Mouse (Mus musculus) forebrain, postnatal 0 days (tissue): Measurements from ENCODE around the gene Tmod1. TPM values are rescaled to one million over a fixed set of nuclear protein-coding genes. Genes with fewer than 3 reads are reported as not detected.

Source experiments
- ATAC-seq: fragments of 200-750 bp; cut with Nextera tagmentation; 2 replicates; pipeline ENCODE4 v1.8.0; 2017; ENCODE audit warnings: mild to moderate bottlenecking, moderate library complexity
- DNase-seq: peaks from one replicate; pipeline ENCODE4 v3.0.0-alpha.2; 2015
- H3K27ac ChIP-seq: fragments of 300-500 bp; sonication (generic); 2 replicates; pipeline ENCODE4 v1.5.1; 2014; ENCODE audit warnings: low read depth, mild to moderate bottlenecking, antibody characterized with exemption, low read length, moderate library complexity, mixed read lengths
- H3K27me3 ChIP-seq: fragments of 300-500 bp; sonication (generic); 2 replicates; pipeline ENCODE4 v1.6.1; 2014; ENCODE audit warnings: mild to moderate bottlenecking, low read length, mixed read lengths; ENCODE audit not compliant: insufficient read depth
- H3K36me3 ChIP-seq: fragments of 300-500 bp; sonication (generic); 2 replicates; pipeline ENCODE4 v1.6.1; 2014; ENCODE audit warnings: mild to moderate bottlenecking, moderate library complexity; ENCODE audit not compliant: insufficient read depth
- H3K4me1 ChIP-seq: fragments of 300-500 bp; sonication (generic); 2 replicates; pipeline ENCODE4 v1.6.1; 2014; ENCODE audit warnings: antibody characterized with exemption; ENCODE audit not compliant: insufficient read depth
- H3K4me2 ChIP-seq: fragments of 300-500 bp; sonication (generic); 2 replicates; pipeline ENCODE4 v1.6.1; 2014; ENCODE audit warnings: low read depth, mild to moderate bottlenecking, moderate library complexity
- H3K4me3 ChIP-seq: fragments of 300-500 bp; sonication (generic); 2 replicates; pipeline ENCODE4 v1.5.1; 2014; ENCODE audit warnings: low read depth, low read length, mixed read lengths
- H3K9ac ChIP-seq: fragments of 300-500 bp; sonication (generic); 2 replicates; pipeline ENCODE4 v1.6.1; 2014; ENCODE audit warnings: mild to moderate bottlenecking
- H3K9me3 ChIP-seq: fragments of 300-500 bp; sonication (generic); 2 replicates; pipeline ENCODE4 v1.6.1; 2016; ENCODE audit warnings: low read length
- CTCF ChIP-seq: sonication (generic); IDR thresholded peaks from 2 replicates; pipeline ENCODE4 v1.5.1; 2016; ENCODE audit warnings: antibody characterized with exemption, control low read depth, low read depth
- WGBS: fragments of 180-500 bp; shearing (Covaris S2); extraction: QIAGEN DNeasy Blood & Tissue Kit; methylation state at CpG from one replicate; pipeline ENCODE4 v1.1.7; 2014; 5-methylcytosine and 5-hydroxymethylcytosine counted together
- polyA plus RNA-seq: library from polyadenylated mRNA; unstranded; fragments of >200 nt; fragmentation: Nextera tagmentation; extraction: Ambion mirVana; gene quantifications from 2 replicates; pipeline ENCODE4 v1.2.1, GENCODE M21; 2015
- total RNA-seq: library from RNA; depleted of rRNA; stranded (reverse); fragments of >200 nt; gene quantifications from 2 replicates; pipeline ENCODE4 v1.2.3, GENCODE M21; 2014

Tmod1 gene
- total and polyA plus RNA-seq, 2 experiments from 2014 or later, result 1.0 to 1.8 TPM

DNA sequence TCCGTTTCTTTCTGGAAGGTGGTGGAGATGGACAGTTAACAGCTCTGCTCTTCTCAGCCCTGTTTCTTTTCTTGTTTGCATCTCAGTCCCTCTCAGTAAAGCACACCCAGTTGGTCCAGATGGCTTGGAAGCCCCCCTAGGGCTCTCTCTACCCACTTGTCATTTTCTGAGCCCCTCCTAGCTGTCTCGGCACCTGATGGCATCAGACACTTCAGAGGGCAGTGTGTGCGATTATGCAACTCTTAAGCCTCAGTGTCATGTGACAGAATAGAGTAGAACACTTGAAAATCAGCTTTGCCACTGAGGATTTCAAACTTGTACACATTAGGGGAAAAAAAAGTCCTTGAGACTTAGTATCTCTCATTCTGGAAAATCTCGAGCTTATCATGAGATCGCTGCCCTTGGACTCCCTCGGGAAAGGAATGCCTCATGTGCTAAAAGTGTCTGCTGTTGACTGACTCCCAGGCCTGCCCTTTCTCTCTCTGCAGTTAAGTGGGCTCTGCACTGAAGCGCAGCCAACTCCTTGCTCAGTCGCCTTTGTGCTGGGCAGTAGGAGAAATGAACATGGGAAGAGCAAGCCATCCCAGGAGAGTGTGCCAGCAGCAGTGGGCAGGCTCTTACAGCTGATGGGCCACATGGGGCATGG is 27.1 kb downstream of the Tmod1 start:
- Histone ChIP-seq H3K9me3 (no peaks in the 10 kb centered on the region), H3K4me3 (no peak overlapping the region), H3K4me1 (no peaks in the 10 kb centered on the region), H3K27me3 (no peaks in the 10 kb centered on the region), H3K27ac (no peak overlapping the region), H3K36me3 (no peaks in the 10 kb centered on the region), H3K4me2 (no peak overlapping the region), H3K9ac (no peak overlapping the region)
- ATAC-seq (no peak), DNase-seq (no peak)
- no peak for TF ChIP-seq CTCF
- WGBS, result 61% methylated on average over 8 of the region's 8 CpGs

GRCm38 (mm10) chr4:46068060-46068459 is 29.3 kb downstream of the Tmod1 start:
- DNase-seq (no peak), ATAC-seq (no peak)
- 82% methylated on average over 3 of the region's 3 CpGs for WGBS

GRCm38 (mm10) chr4:46068573-46068972 is 29.8 kb downstream of the Tmod1 start:
- Histone ChIP-seq H3K27ac (no peak overlapping the region), H3K36me3 (no peaks in the 10 kb centered on the region), H3K9me3 (no peaks in the 10 kb centered on the region), H3K4me3 (no peak overlapping the region), H3K9ac (no peak overlapping the region), H3K27me3 (no peaks in the 10 kb centered on the region), H3K4me1 (no peaks in the 10 kb centered on the region), H3K4me2 (no peak overlapping the region)
- 43% methylated on average over 1 of the region's 1 CpGs for WGBS
- DNase-seq, result no peak
- no peak for TF ChIP-seq CTCF
- ATAC-seq, result no peak

More at GRCm38 (mm10) chr4:46068060-46068459, 29.3 kb downstream of the Tmod1 start:
- Histone ChIP-seq H3K9me3 (no peaks in the 10 kb centered on the region), H3K36me3 (no peaks in the 10 kb centered on the region), H3K4me1 (no peaks in the 10 kb centered on the region), H3K27me3 (no peaks in the 10 kb centered on the region), H3K4me3 (no peak overlapping the region), H3K4me2 (no peak overlapping the region), H3K27ac (no peak overlapping the region), H3K9ac (no peak overlapping the region)
- TF ChIP-seq CTCF, result no peak

DNA sequence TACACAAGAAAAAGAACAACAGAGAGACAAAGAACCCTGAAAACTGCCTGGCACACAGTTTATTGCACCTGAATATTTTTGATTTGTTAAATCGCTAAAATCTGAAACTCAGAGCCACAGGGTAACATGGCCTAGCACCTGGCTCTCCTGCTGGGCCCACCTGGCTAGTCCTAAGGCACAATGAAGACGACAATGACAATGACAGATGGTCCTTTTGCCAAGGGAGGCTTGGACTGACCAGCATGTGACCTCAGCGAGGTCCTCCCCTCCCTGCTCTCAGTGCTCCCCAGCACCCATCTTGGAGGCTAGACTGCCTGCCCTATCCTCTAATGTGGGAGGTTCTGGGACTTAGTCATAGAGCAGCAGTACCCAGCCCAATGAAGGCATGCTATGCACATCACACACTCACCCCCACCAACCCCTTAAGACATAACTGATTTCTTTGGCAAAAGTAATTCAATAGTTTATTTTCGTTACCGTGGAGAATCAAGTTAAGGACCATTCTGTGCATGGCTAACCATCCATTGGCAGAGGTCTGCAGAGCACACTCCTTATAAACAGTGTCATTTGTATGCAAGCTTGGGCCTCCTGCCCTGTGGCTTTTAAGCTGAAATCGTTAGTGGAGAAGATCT is 31.2 kb downstream of the Tmod1 start:
- Histone ChIP-seq H3K36me3 (no peaks in the 10 kb centered on the region), H3K9ac (no peak overlapping the region), H3K27me3 (no peaks in the 10 kb centered on the region), H3K4me1 (no peaks in the 10 kb centered on the region), H3K4me3 (no peak overlapping the region), H3K27ac (no peak overlapping the region), H3K9me3 (no peaks in the 10 kb centered on the region), H3K4me2 (no peak overlapping the region)
- TF ChIP-seq CTCF, result no peak
- ATAC-seq, result no peak
- no peak for DNase-seq
- WGBS, result 64% methylated on average over 6 of the region's 6 CpGs

- H3K4me1 ChIP-seq, result no peaks in the 10 kb centered on the region
- WGBS, result 82% methylated on average over 6 of the region's 6 CpGs
- no peaks in the 10 kb centered on the region for H3K36me3 ChIP-seq
These were observed 33.9 kb downstream of the Tmod1 start for GRCm38 (mm10) chr4:46072631-46073030.

DNA sequence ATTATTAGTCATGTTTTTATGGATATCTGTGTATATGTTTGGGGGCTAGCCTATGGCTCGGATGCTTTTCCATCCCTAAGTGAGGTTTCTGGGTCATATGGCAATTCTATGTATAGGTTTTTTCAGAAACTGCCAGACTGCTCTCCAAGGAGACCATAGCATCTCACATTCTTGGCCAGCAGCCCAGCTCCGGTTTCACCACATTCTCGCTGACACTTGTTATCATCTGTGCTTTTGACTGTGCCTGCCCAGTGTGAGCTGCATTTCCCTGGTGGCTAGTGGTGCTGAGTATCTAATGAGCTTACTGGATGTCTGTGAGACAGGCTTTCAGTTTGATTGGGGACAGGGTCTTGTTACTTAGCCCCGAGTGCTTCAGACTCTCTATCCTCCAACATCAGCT is 35.0 kb downstream of the Tmod1 start:
- Histone ChIP-seq H3K27me3 (no peaks in the 10 kb centered on the region), H3K27ac (no peak overlapping the region), H3K4me2 (no peak overlapping the region), H3K36me3 (no peaks in the 10 kb centered on the region), H3K9me3 (no peaks in the 10 kb centered on the region), H3K9ac (no peak overlapping the region), H3K4me1 (no peaks in the 10 kb centered on the region), H3K4me3 (no peak overlapping the region)
- WGBS, result 33% methylated on average over 4 of the region's 4 CpGs
- DNase-seq (peak; percentile 61), ATAC-seq (peak; percentile 51)
- no peak for TF ChIP-seq CTCF

More at GRCm38 (mm10) chr4:46072631-46073030, 33.9 kb downstream of the Tmod1 start:
- Histone ChIP-seq H3K4me2 (no peak overlapping the region), H3K27me3 (no peaks in the 10 kb centered on the region), H3K9me3 (no peaks in the 10 kb centered on the region), H3K27ac (no peak overlapping the region), H3K4me3 (no peak overlapping the region), H3K9ac (no peak overlapping the region)
- no peak for TF ChIP-seq CTCF
- ATAC-seq (no peak), DNase-seq (no peak)

DNA sequence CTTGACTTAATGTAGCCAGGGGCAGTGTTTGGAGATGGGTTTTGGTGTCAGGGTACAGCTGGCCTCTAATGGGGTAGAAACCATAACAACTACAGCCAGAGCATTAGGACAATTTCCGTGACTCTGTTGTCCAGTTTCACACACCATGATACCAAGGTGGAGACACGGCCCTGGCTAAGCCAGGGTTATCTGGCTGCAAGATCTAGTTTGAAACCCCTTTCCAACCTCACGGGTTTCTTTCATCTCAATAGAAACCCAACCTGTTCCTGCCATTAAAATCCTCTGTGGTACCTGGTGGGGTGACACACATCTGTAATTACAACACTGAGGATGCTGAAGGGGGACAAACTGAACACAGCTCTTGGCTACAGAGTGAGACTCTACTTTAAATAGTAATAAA is 36.9 kb downstream of the Tmod1 start:
- no peak overlapping the region for H3K4me2 ChIP-seq
- no peak overlapping the region for H3K27ac ChIP-seq
- no peaks in the 10 kb centered on the region for H3K27me3 ChIP-seq
- H3K36me3 ChIP-seq, result no peaks in the 10 kb centered on the region
- ATAC-seq, result no peak
- no peaks in the 10 kb centered on the region for H3K9me3 ChIP-seq
- 87% methylated on average over 3 of the region's 3 CpGs for WGBS
- H3K4me1 ChIP-seq, result no peaks in the 10 kb centered on the region
- no peak overlapping the region for H3K9ac ChIP-seq
- TF ChIP-seq CTCF, result no peak
- no peak for DNase-seq
- H3K4me3 ChIP-seq, result no peak overlapping the region
